Comparison of ENCODE assay signal across 23 mouse cellular contexts in the genomic region with DNA sequence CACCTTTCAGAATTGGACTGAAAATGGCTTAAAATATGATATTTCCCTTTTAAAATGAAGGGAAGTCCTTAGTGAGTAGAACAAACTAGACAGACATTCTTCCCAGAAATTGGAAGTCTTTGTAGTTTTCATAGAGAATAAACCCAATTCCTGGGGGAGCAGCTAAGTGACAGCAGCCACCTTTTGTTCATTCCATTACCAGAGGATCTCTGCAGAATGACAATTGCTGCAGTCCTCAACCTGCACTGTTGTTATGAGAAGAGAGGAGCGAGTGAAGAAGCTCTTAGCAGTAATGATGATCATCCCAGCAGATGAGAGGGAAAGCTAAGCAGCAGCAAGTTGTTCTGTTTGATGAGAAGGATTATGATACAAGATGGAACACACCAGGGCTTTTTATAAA.
DNase-seq lines count a peak whose midpoint lies in the region; ATAC-seq and TF ChIP-seq lines count a peak whose summit lies in the region.
"Had no signal": no experiment of that assay in that cellular context is flagged by ENCODE, and none has a peak within 500 bp of the region (broad histone marks: within the 10 kb centered on the region; RNA-seq: fewer than 3 reads in every experiment).

No protein-coding gene starts in this region.

- no peaks in the 10 kb centered on the region for H3K36me3 ChIP-seq in hindbrain, postnatal 0 days (ENCODE audit: insufficient read depth, low read length)
- no peaks in the 10 kb centered on the region for H3K36me3 ChIP-seq in hindbrain, embryonic 13.5 days
- H3K36me3 ChIP-seq in midbrain, embryonic 15.5 days (replicated peaks), result no peaks in the 10 kb centered on the region
- H3K36me3 ChIP-seq in midbrain, embryonic 11.5 days (ENCODE audit: control insufficient read depth, insufficient read depth, low read length), result no peaks in the 10 kb centered on the region
- H3K36me3 ChIP-seq in midbrain, postnatal 0 days (ENCODE audit: insufficient read depth, low read length), result no peaks in the 10 kb centered on the region
- H3K36me3 ChIP-seq: embryonic facial prominence, embryonic 12.5 days; forebrain, embryonic 12.5 days; heart, embryonic 10.5 days; heart, embryonic 13.5 days; hindbrain, embryonic 15.5 days; intestine, embryonic 15.5 days had no signal

- whole genome bisulfite sequencing in hindbrain, postnatal 0 days, result 67% methylated on average over 1 of the region's 1 CpGs
- WGBS in hindbrain, embryonic 13.5 days, result 46% methylated on average over 1 of the region's 1 CpGs
- 34% methylated on average over 1 of the region's 1 CpGs for WGBS in midbrain, embryonic 15.5 days
- WGBS in midbrain, embryonic 11.5 days, result 63% methylated on average over 1 of the region's 1 CpGs
- WGBS in midbrain, postnatal 0 days, result 22% methylated on average over 1 of the region's 1 CpGs

- H3K9ac ChIP-seq in hindbrain, postnatal 0 days (replicated peaks; ENCODE audit: low read length), result no peak overlapping the region
- no peak overlapping the region for H3K9ac ChIP-seq in hindbrain, embryonic 13.5 days
- no peak overlapping the region for H3K9ac ChIP-seq in midbrain, embryonic 15.5 days
- no peak overlapping the region for H3K9ac ChIP-seq in midbrain, embryonic 11.5 days (ENCODE audit: low read length)
- H3K9ac ChIP-seq in midbrain, postnatal 0 days (replicated peaks; ENCODE audit: low read length, poor library complexity, severe bottlenecking), result no peak overlapping the region
- H3K9ac ChIP-seq: embryonic facial prominence, embryonic 12.5 days; forebrain, embryonic 12.5 days; heart, embryonic 13.5 days; hindbrain, embryonic 15.5 days; intestine, embryonic 15.5 days had no signal

- H3K4me1 ChIP-seq in hindbrain, postnatal 0 days (ENCODE audit: insufficient read depth, low read length), result no peaks in the 10 kb centered on the region
- H3K4me1 ChIP-seq in hindbrain, embryonic 13.5 days (replicated peaks), result no peaks in the 10 kb centered on the region
- no peaks in the 10 kb centered on the region for H3K4me1 ChIP-seq in midbrain, embryonic 15.5 days
- H3K4me1 ChIP-seq in midbrain, embryonic 11.5 days (ENCODE audit: control insufficient read depth, insufficient read depth, low read length), result no peaks in the 10 kb centered on the region
- H3K4me1 ChIP-seq in midbrain, postnatal 0 days (ENCODE audit: insufficient read depth, low read length), result no peaks in the 10 kb centered on the region
- H3K4me1 ChIP-seq: embryonic facial prominence, embryonic 12.5 days; forebrain, embryonic 12.5 days; heart, embryonic 10.5 days; heart, embryonic 13.5 days; hindbrain, embryonic 15.5 days; intestine, embryonic 15.5 days had no signal

- no peak for TF ChIP-seq CTCF in hindbrain, postnatal 0 days (IDR thresholded peaks at IDR 0.05; ENCODE audit: low read depth)
- no peak for TF ChIP-seq CTCF in midbrain, postnatal 0 days (IDR thresholded peaks at IDR 0.05)

- no peak for ATAC-seq in hindbrain, postnatal 0 days
- ATAC-seq in hindbrain, embryonic 13.5 days (ENCODE audit: low FRiP score), result no peak
- peak; percentile 70; the same call in 1 of the 2 replicates for ATAC-seq in midbrain, embryonic 15.5 days (replicated peaks)
- no peak for ATAC-seq in midbrain, embryonic 11.5 days (ENCODE audit: low FRiP score)
- no peak for ATAC-seq in midbrain, postnatal 0 days (ENCODE audit: low FRiP score)
- ATAC-seq: CD4-positive, CD25-positive, alpha-beta regulatory T cell, adult 4 months; intestine, embryonic 15.5 days had no signal

- no peak overlapping the region for H3K4me3 ChIP-seq in hindbrain, postnatal 0 days (ENCODE audit: low read length)
- no peak overlapping the region for H3K4me3 ChIP-seq in hindbrain, embryonic 13.5 days
- no peak overlapping the region for H3K4me3 ChIP-seq in midbrain, embryonic 15.5 days
- no peak overlapping the region for H3K4me3 ChIP-seq in midbrain, embryonic 11.5 days (ENCODE audit: low read depth, low read length)
- H3K4me3 ChIP-seq in midbrain, postnatal 0 days (ENCODE audit: low read depth, low read length), result no peak overlapping the region
- H3K4me3 ChIP-seq: embryonic facial prominence, embryonic 12.5 days; erythroblast, embryonic 14.5 days; forebrain, embryonic 12.5 days; heart, embryonic 10.5 days; heart, embryonic 13.5 days; hindbrain, embryonic 15.5 days; intestine, embryonic 15.5 days had no signal

- H3K4me2 ChIP-seq in hindbrain, postnatal 0 days (ENCODE audit: low read depth, low read length), result no peak overlapping the region
- H3K4me2 ChIP-seq in hindbrain, embryonic 13.5 days, result no peak overlapping the region
- H3K4me2 ChIP-seq in midbrain, embryonic 15.5 days, result no peak overlapping the region
- H3K4me2 ChIP-seq in midbrain, embryonic 11.5 days, result no peak overlapping the region
- no peak overlapping the region for H3K4me2 ChIP-seq in midbrain, postnatal 0 days (ENCODE audit: low read depth, low read length, poor library complexity, severe bottlenecking)
- H3K4me2 ChIP-seq: embryonic facial prominence, embryonic 12.5 days; forebrain, embryonic 12.5 days; heart, embryonic 13.5 days; hindbrain, embryonic 15.5 days; intestine, embryonic 15.5 days had no signal

- H3K27ac ChIP-seq in hindbrain, postnatal 0 days, result no peak overlapping the region
- H3K27ac ChIP-seq in hindbrain, embryonic 13.5 days, result no peak overlapping the region
- H3K27ac ChIP-seq in midbrain, embryonic 15.5 days, result no peak overlapping the region
- no peak overlapping the region for H3K27ac ChIP-seq in midbrain, embryonic 11.5 days (ENCODE audit: low read depth, low read length)
- no peak overlapping the region for H3K27ac ChIP-seq in midbrain, postnatal 0 days (ENCODE audit: low read depth, low read length)
- H3K27ac ChIP-seq: embryonic facial prominence, embryonic 12.5 days; forebrain, embryonic 12.5 days; heart, embryonic 10.5 days; heart, embryonic 13.5 days; hindbrain, embryonic 15.5 days; intestine, embryonic 15.5 days had no signal

- H3K9me3 ChIP-seq in hindbrain, postnatal 0 days (ENCODE audit: low read length), result no peaks in the 10 kb centered on the region
- no peaks in the 10 kb centered on the region for H3K9me3 ChIP-seq in hindbrain, embryonic 13.5 days
- no peaks in the 10 kb centered on the region for H3K9me3 ChIP-seq in midbrain, embryonic 15.5 days
- no peaks in the 10 kb centered on the region for H3K9me3 ChIP-seq in midbrain, embryonic 11.5 days (ENCODE audit: control insufficient read depth, low read length)
- no peaks in the 10 kb centered on the region for H3K9me3 ChIP-seq in midbrain, postnatal 0 days (ENCODE audit: low read length)
- H3K9me3 ChIP-seq: embryonic facial prominence, embryonic 12.5 days; forebrain, embryonic 12.5 days; heart, embryonic 10.5 days; heart, embryonic 13.5 days; hindbrain, embryonic 15.5 days; intestine, embryonic 15.5 days had no signal

- DNase-seq in hindbrain, postnatal 0 days (ENCODE audit: low spot score), result peak; percentile 2
- no peak for DNase-seq in midbrain, embryonic 11.5 days (ENCODE audit: low spot score, missing footprints)
- DNase-seq in midbrain, postnatal 0 days (ENCODE audit: low spot score), result peak; percentile 2
- DNase-seq in neural tube, embryonic 10.5 days (ENCODE audit: extremely low spot score, low spot score), result no peak
- DNase-seq: adrenal gland, adult 2 months; adrenal gland, postnatal 14 days; cerebellum, adult 18-20 months; cerebellum, adult 9-10 months; cerebellum, postnatal 14 days; gastrocnemius, postnatal 25 days; heart, adult 18-20 months; heart, postnatal 14 days; heart, postnatal 4 days had no signal

- no peaks in the 10 kb centered on the region for H3K27me3 ChIP-seq in hindbrain, postnatal 0 days (ENCODE audit: insufficient read depth, low read length)
- no peaks in the 10 kb centered on the region for H3K27me3 ChIP-seq in hindbrain, embryonic 13.5 days
- H3K27me3 ChIP-seq in midbrain, embryonic 15.5 days (replicated peaks), result no peaks in the 10 kb centered on the region
- H3K27me3 ChIP-seq in midbrain, embryonic 11.5 days (ENCODE audit: control insufficient read depth, insufficient read depth, low read length), result no peaks in the 10 kb centered on the region
- no peaks in the 10 kb centered on the region for H3K27me3 ChIP-seq in midbrain, postnatal 0 days (ENCODE audit: insufficient read depth, low read length)
- H3K27me3 ChIP-seq: embryonic facial prominence, embryonic 12.5 days; forebrain, embryonic 12.5 days; heart, embryonic 13.5 days; hindbrain, embryonic 15.5 days; intestine, embryonic 15.5 days had no signal

Comparison
In these comparisons a context has a peak if more than half of its experiments do, and no peak if none do; other contexts are left out.
1. DNase-seq: peak in hindbrain, postnatal 0 days (single experiment) and midbrain, postnatal 0 days (single experiment); none in midbrain, embryonic 11.5 days (single experiment) and neural tube, embryonic 10.5 days (single experiment).